Mouse (Mus musculus): ENCODE results near the gene Gal3st4.

The Gal3st4 gene

GRCm38 (mm10) chr5:138272409-138272923 lies at the start of gene Gal3st4:
Gene Gal3st4 (minus strand): TSS chr5:138272840.
- DNase-seq = no peak

- DNase-seq = no peak
Measured at GRCm38 (mm10) chr5:138312795-138313194, 40.2 kb upstream of the Gal3st4 start.

GRCm38 (mm10) chr5:138299613-138300012 lies 27.0 kb upstream of the Gal3st4 start:
- no peak for DNase-seq

- DNase-seq = no peak
Measured at GRCm38 (mm10) chr5:138294158-138294557, 21.5 kb upstream of the Gal3st4 start.

- DNase-seq = no peak
Measured at GRCm38 (mm10) chr5:138291638-138292037, 19.0 kb upstream of the Gal3st4 start.

GRCm38 (mm10) chr5:138287861-138288260 lies 15.2 kb upstream of the Gal3st4 start:
- DNase-seq = no peak

GRCm38 (mm10) chr5:138283540-138283939 lies 10.9 kb upstream of the Gal3st4 start:
- no peak for DNase-seq

- DNase-seq = no peak
Measured at GRCm38 (mm10) chr5:138281798-138282197, 9.2 kb upstream of the Gal3st4 start.

GRCm38 (mm10) chr5:138280829-138281228 lies 8.2 kb upstream of the Gal3st4 start:
- DNase-seq = no peak

- DNase-seq = no peak
Measured at GRCm38 (mm10) chr5:138280425-138280768, 7.8 kb upstream of the Gal3st4 start.

- peak; percentile 91 for DNase-seq
Measured at GRCm38 (mm10) chr5:138279585-138280424, 7.2 kb upstream of the Gal3st4 start, which contains the start of the genes Gm43720, Gpc2 and Stag3. Gene Gm43720 (minus strand): TSS chr5:138279958. Gene Gpc2 (minus strand): TSS chr5:138280005. Gene Stag3 (plus strand): TSS chr5:138280240.

- DNase-seq = no peak
Measured at GRCm38 (mm10) chr5:138277994-138278393, 5.4 kb upstream of the Gal3st4 start.

GRCm38 (mm10) chr5:138275216-138276050 lies 2.8 kb upstream of the Gal3st4 start:
- DNase-seq = peak; percentile 53

GRCm38 (mm10) chr5:138274186-138274585 lies 1.5 kb upstream of the Gal3st4 start:
- DNase-seq = no peak

- no peak for DNase-seq
Measured at GRCm38 (mm10) chr5:138271232-138271631, 1.4 kb downstream of the Gal3st4 start.

GRCm38 (mm10) chr5:138268980-138269379 lies 3.7 kb downstream of the Gal3st4 start:
- DNase-seq = no peak

GRCm38 (mm10) chr5:138267114-138267513 lies 5.5 kb downstream of the Gal3st4 start:
- DNase-seq = no peak

- DNase-seq = no peak
Measured at GRCm38 (mm10) chr5:138265712-138266111, 6.9 kb downstream of the Gal3st4 start.

- DNase-seq = no peak
Measured at GRCm38 (mm10) chr5:138264207-138264578, 8.4 kb downstream of the Gal3st4 start.

GRCm38 (mm10) chr5:138263260-138264206 lies 9.1 kb downstream of the Gal3st4 start, which contains the start of gene BC037034:
Gene BC037034 (minus strand): TSS chr5:138264033.
- DNase-seq = peak; percentile 94

- DNase-seq = no peak
Measured at GRCm38 (mm10) chr5:138262582-138263240, 9.9 kb downstream of the Gal3st4 start.

- DNase-seq = no peak
Measured at GRCm38 (mm10) chr5:138262001-138262400, 10.6 kb downstream of the Gal3st4 start.
